Mouse (Mus musculus): ENCODE results near the gene Ccdc187. TPM values are rescaled to one million over a fixed set of nuclear protein-coding genes. Genes with fewer than 3 reads are reported as not detected.

The Ccdc187 gene
- polyA plus RNA-seq, 1 experiment from 2014 or later, result 0.60 TPM

- H3K27ac ChIP-seq (ENCODE audit: low read length), result peak overlapping the region; percentile 95
- ATAC-seq (ENCODE audit: low read depth), result peak; percentile 83
- H3K4me2 ChIP-seq (ENCODE audit: low read depth, low read length), result peak overlapping the region; percentile 31
- 4% methylated on average over 10 of the region's 10 CpGs for WGBS
- peak overlapping the region; percentile 34; the same call in 1 of the 2 replicates for H3K9ac ChIP-seq (ENCODE audit: low read length)
- no peaks in the 10 kb centered on the region for H3K36me3 ChIP-seq (ENCODE audit: control insufficient read depth, insufficient read depth, low read length)
- no peak overlapping the region for H3K4me3 ChIP-seq (ENCODE audit: low read length)
- no peaks in the 10 kb centered on the region for H3K27me3 ChIP-seq (ENCODE audit: control insufficient read depth, insufficient read depth, low read depth, low read length)
- peaks cover 22% of the 10 kb centered on the region for H3K4me1 ChIP-seq (replicated peaks; ENCODE audit: control insufficient read depth, insufficient read depth, low read length)
- H3K9me3 ChIP-seq (ENCODE audit: control insufficient read depth, low read length), result no peaks in the 10 kb centered on the region
These were observed 15.4 kb upstream of the Ccdc187 start for GRCm38 (mm10) chr2:26309739-26310138.

- Histone ChIP-seq H3K27ac (ENCODE audit: low read length) (no peak overlapping the region), H3K27me3 (ENCODE audit: control insufficient read depth, insufficient read depth, low read depth, low read length) (no peaks in the 10 kb centered on the region), H3K36me3 (ENCODE audit: control insufficient read depth, insufficient read depth, low read length) (no peaks in the 10 kb centered on the region), H3K4me2 (ENCODE audit: low read depth, low read length) (no peak overlapping the region), H3K9ac (ENCODE audit: low read length) (no peak overlapping the region), H3K4me3 (ENCODE audit: low read length) (no peak overlapping the region), H3K9me3 (ENCODE audit: control insufficient read depth, low read length) (no peaks in the 10 kb centered on the region; the same call in 1 of the 2 replicates), H3K4me1 (replicated peaks; ENCODE audit: control insufficient read depth, insufficient read depth, low read length) (peaks cover 16% of the 10 kb centered on the region)
- ATAC-seq (ENCODE audit: low read depth), result no peak
- WGBS, result 86% methylated on average over 3 of the region's 3 CpGs
These were observed 12.3 kb upstream of the Ccdc187 start for GRCm38 (mm10) chr2:26306702-26307101.

- Histone ChIP-seq H3K27ac (ENCODE audit: low read length) (no peak overlapping the region), H3K9me3 (ENCODE audit: control insufficient read depth, low read length) (no peaks in the 10 kb centered on the region; the same call in 1 of the 2 replicates), H3K4me2 (ENCODE audit: low read depth, low read length) (no peak overlapping the region), H3K27me3 (ENCODE audit: control insufficient read depth, insufficient read depth, low read depth, low read length) (no peaks in the 10 kb centered on the region), H3K36me3 (ENCODE audit: control insufficient read depth, insufficient read depth, low read length) (no peaks in the 10 kb centered on the region), H3K4me1 (replicated peaks; ENCODE audit: control insufficient read depth, insufficient read depth, low read length) (peaks cover 20% of the 10 kb centered on the region), H3K9ac (ENCODE audit: low read length) (no peak overlapping the region), H3K4me3 (ENCODE audit: low read length) (no peak overlapping the region)
- ATAC-seq (ENCODE audit: low read depth), result no peak
- 64% methylated on average over 2 of the region's 2 CpGs for WGBS
These were observed 11.2 kb upstream of the Ccdc187 start for GRCm38 (mm10) chr2:26305555-26305954.

DNA sequence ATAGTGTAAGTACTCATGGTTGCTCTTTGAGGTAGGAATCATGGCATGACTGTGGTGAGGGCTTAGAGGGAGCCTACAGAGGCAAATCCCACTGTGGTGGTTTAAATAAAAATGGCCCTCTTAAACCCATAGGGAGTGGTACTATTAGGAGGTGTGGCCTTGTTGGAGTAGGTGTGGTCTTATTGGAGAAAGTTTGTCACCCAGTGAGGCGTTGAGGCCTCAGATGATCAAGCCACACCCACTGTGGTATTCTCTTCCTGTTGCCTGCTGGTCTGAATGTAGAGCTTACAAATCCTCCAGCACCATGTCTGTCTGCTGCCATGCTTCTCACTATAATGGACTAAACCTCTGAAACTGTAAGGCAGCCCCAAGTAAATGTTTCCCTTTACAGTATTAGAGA, 10.4 kb upstream of the Ccdc187 start:
- WGBS, result 67% methylated on average over 1 of the region's 1 CpGs
- Histone ChIP-seq H3K4me1 (replicated peaks; ENCODE audit: control insufficient read depth, insufficient read depth, low read length) (peaks cover 18% of the 10 kb centered on the region), H3K36me3 (ENCODE audit: control insufficient read depth, insufficient read depth, low read length) (no peaks in the 10 kb centered on the region), H3K9me3 (ENCODE audit: control insufficient read depth, low read length) (no peaks in the 10 kb centered on the region; the same call in 1 of the 2 replicates), H3K9ac (ENCODE audit: low read length) (no peak overlapping the region), H3K4me2 (ENCODE audit: low read depth, low read length) (no peak overlapping the region), H3K4me3 (ENCODE audit: low read length) (no peak overlapping the region), H3K27ac (ENCODE audit: low read length) (no peak overlapping the region), H3K27me3 (ENCODE audit: control insufficient read depth, insufficient read depth, low read depth, low read length) (no peaks in the 10 kb centered on the region)
- no peak for ATAC-seq (ENCODE audit: low read depth)

- Histone ChIP-seq H3K4me2 (ENCODE audit: low read depth, low read length) (no peak overlapping the region), H3K27ac (ENCODE audit: low read length) (no peak overlapping the region), H3K27me3 (ENCODE audit: control insufficient read depth, insufficient read depth, low read depth, low read length) (no peaks in the 10 kb centered on the region), H3K9ac (ENCODE audit: low read length) (no peak overlapping the region), H3K4me1 (replicated peaks; ENCODE audit: control insufficient read depth, insufficient read depth, low read length) (peaks cover 28% of the 10 kb centered on the region), H3K36me3 (ENCODE audit: control insufficient read depth, insufficient read depth, low read length) (no peaks in the 10 kb centered on the region), H3K9me3 (ENCODE audit: control insufficient read depth, low read length) (no peaks in the 10 kb centered on the region; the same call in 1 of the 2 replicates), H3K4me3 (ENCODE audit: low read length) (no peak overlapping the region)
- no peak for ATAC-seq (ENCODE audit: low read depth)
- WGBS, result 68% methylated on average over 10 of the region's 10 CpGs
These were observed 7.7 kb upstream of the Ccdc187 start for GRCm38 (mm10) chr2:26302005-26302503.

GRCm38 (mm10) chr2:26300808-26301174, 6.4 kb upstream of the Ccdc187 start:
- no peaks in the 10 kb centered on the region; the same call in 1 of the 2 replicates for H3K9me3 ChIP-seq (ENCODE audit: control insufficient read depth, low read length)
- no peak overlapping the region for H3K4me3 ChIP-seq (ENCODE audit: low read length)
- no peaks in the 10 kb centered on the region for H3K36me3 ChIP-seq (ENCODE audit: control insufficient read depth, insufficient read depth, low read length)
- peak; percentile 41 for ATAC-seq (ENCODE audit: low read depth)
- no peaks in the 10 kb centered on the region for H3K27me3 ChIP-seq (ENCODE audit: control insufficient read depth, insufficient read depth, low read depth, low read length)
- H3K27ac ChIP-seq (ENCODE audit: low read length), result peak overlapping the region; percentile 69
- WGBS, result 0% methylated on average over 3 of the region's 3 CpGs
- no peak overlapping the region; the same call in 1 of the 2 replicates for H3K9ac ChIP-seq (ENCODE audit: low read length)
- H3K4me1 ChIP-seq (replicated peaks; ENCODE audit: control insufficient read depth, insufficient read depth, low read length), result peaks cover 32% of the 10 kb centered on the region
- no peak overlapping the region for H3K4me2 ChIP-seq (ENCODE audit: low read depth, low read length)

GRCm38 (mm10) chr2:26300161-26300807, 5.9 kb upstream of the Ccdc187 start:
- ATAC-seq (ENCODE audit: low read depth), result peak; percentile 56
- H3K9ac ChIP-seq (ENCODE audit: low read length), result no peak overlapping the region; the same call in 1 of the 2 replicates
- H3K27ac ChIP-seq (ENCODE audit: low read length), result peak overlapping the region; percentile 69
- no peaks in the 10 kb centered on the region; the same call in 1 of the 2 replicates for H3K9me3 ChIP-seq (ENCODE audit: control insufficient read depth, low read length)
- H3K36me3 ChIP-seq (ENCODE audit: control insufficient read depth, insufficient read depth, low read length), result no peaks in the 10 kb centered on the region
- H3K27me3 ChIP-seq (ENCODE audit: control insufficient read depth, insufficient read depth, low read depth, low read length), result no peaks in the 10 kb centered on the region
- H3K4me2 ChIP-seq (ENCODE audit: low read depth, low read length), result no peak overlapping the region
- peaks cover 32% of the 10 kb centered on the region for H3K4me1 ChIP-seq (replicated peaks; ENCODE audit: control insufficient read depth, insufficient read depth, low read length)
- no peak overlapping the region for H3K4me3 ChIP-seq (ENCODE audit: low read length)
- WGBS, result 30% methylated on average over 5 of the region's 5 CpGs

- Histone ChIP-seq H3K27me3 (ENCODE audit: control insufficient read depth, insufficient read depth, low read depth, low read length) (no peaks in the 10 kb centered on the region), H3K4me2 (ENCODE audit: low read depth, low read length) (no peak overlapping the region), H3K4me1 (replicated peaks; ENCODE audit: control insufficient read depth, insufficient read depth, low read length) (peaks cover 32% of the 10 kb centered on the region), H3K27ac (ENCODE audit: low read length) (no peak overlapping the region; the same call in 1 of the 2 replicates), H3K9me3 (ENCODE audit: control insufficient read depth, low read length) (no peaks in the 10 kb centered on the region; the same call in 1 of the 2 replicates), H3K36me3 (ENCODE audit: control insufficient read depth, insufficient read depth, low read length) (no peaks in the 10 kb centered on the region), H3K4me3 (ENCODE audit: low read length) (no peak overlapping the region), H3K9ac (ENCODE audit: low read length) (no peak overlapping the region)
- WGBS, result 58% methylated on average over 7 of the region's 7 CpGs
- no peak for ATAC-seq (ENCODE audit: low read depth)
These were observed 5.0 kb upstream of the Ccdc187 start for GRCm38 (mm10) chr2:26299336-26299735.

GRCm38 (mm10) chr2:26298856-26299230, 4.5 kb upstream of the Ccdc187 start:
- Histone ChIP-seq H3K9ac (ENCODE audit: low read length) (no peak overlapping the region), H3K27me3 (ENCODE audit: control insufficient read depth, insufficient read depth, low read depth, low read length) (no peaks in the 10 kb centered on the region), H3K27ac (ENCODE audit: low read length) (no peak overlapping the region; the same call in 1 of the 2 replicates), H3K4me1 (replicated peaks; ENCODE audit: control insufficient read depth, insufficient read depth, low read length) (peaks cover 32% of the 10 kb centered on the region), H3K4me3 (ENCODE audit: low read length) (no peak overlapping the region), H3K36me3 (ENCODE audit: control insufficient read depth, insufficient read depth, low read length) (no peaks in the 10 kb centered on the region), H3K9me3 (ENCODE audit: control insufficient read depth, low read length) (no peaks in the 10 kb centered on the region), H3K4me2 (ENCODE audit: low read depth, low read length) (no peak overlapping the region)
- no peak for ATAC-seq (ENCODE audit: low read depth)
- whole genome bisulfite sequencing, result 25% methylated on average over 4 of the region's 4 CpGs

All from lung, embryonic 16.5 days (tissue).